Mouse (Mus musculus): ENCODE results near the gene Rps6kb1. TPM values are rescaled to one million over a fixed set of nuclear protein-coding genes. Genes with fewer than 3 reads are reported as not detected.

The Rps6kb1 gene
- polyA plus RNA-seq, 1 experiment from 2014 or later: 66.4 TPM

GRCm38 (mm10) chr11:86457545-86457944 lies 87.1 kb downstream of the Rps6kb1 start:
- WGBS: 87% methylated on average over 6 of the region's 6 CpGs
- Histone ChIP-seq H3K9ac (ENCODE audit: low read length) (no peak overlapping the region), H3K36me3 (ENCODE audit: control insufficient read depth, insufficient read depth, low read length) (no peaks in the 10 kb centered on the region), H3K9me3 (ENCODE audit: control insufficient read depth, low read length) (no peaks in the 10 kb centered on the region), H3K27ac (ENCODE audit: low read depth, low read length) (no peak overlapping the region), H3K27me3 (ENCODE audit: control insufficient read depth, insufficient read depth, low read length) (no peaks in the 10 kb centered on the region), H3K4me1 (replicated peaks; ENCODE audit: control insufficient read depth, insufficient read depth, low read length) (no peaks in the 10 kb centered on the region), H3K4me2 (ENCODE audit: low read depth, low read length, severe bottlenecking) (no peak overlapping the region), H3K4me3 (ENCODE audit: low read depth, low read length) (no peak overlapping the region)
- no peak for ATAC-seq (replicated peaks; ENCODE audit: low FRiP score)
- no peak for DNase-seq (ENCODE audit: low spot score)

DNA sequence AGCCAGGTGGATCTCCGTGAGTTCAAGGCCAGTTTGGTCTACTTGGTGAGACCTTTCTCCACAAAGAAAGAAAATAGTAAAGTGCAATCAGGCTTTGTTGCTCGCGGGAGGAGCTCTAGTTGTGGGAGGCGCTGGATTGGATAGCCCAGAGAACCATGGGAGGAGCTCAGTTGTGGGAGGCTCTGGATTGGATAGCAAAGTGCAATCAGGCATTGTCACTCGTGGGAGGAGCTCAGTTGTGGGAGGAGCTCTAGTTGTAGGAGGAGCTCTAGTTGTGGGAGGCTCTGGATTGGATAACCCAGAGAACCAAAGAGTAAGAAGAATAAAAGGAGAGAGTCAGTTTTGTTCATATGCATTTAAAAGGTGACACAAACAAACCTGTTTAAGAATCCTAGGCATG lies 90.6 kb downstream of the Rps6kb1 start:
- Histone ChIP-seq H3K4me3 (ENCODE audit: low read depth, low read length) (no peak overlapping the region), H3K4me1 (replicated peaks; ENCODE audit: control insufficient read depth, insufficient read depth, low read length) (no peaks in the 10 kb centered on the region), H3K36me3 (ENCODE audit: control insufficient read depth, insufficient read depth, low read length) (no peaks in the 10 kb centered on the region), H3K9me3 (ENCODE audit: control insufficient read depth, low read length) (no peaks in the 10 kb centered on the region), H3K9ac (ENCODE audit: low read length) (no peak overlapping the region), H3K4me2 (ENCODE audit: low read depth, low read length, severe bottlenecking) (no peak overlapping the region), H3K27ac (ENCODE audit: low read depth, low read length) (no peak overlapping the region), H3K27me3 (ENCODE audit: control insufficient read depth, insufficient read depth, low read length) (no peaks in the 10 kb centered on the region)
- DNase-seq (ENCODE audit: low spot score) (no peak), ATAC-seq (replicated peaks; ENCODE audit: low FRiP score) (no peak)
- 91% methylated on average over 5 of the region's 5 CpGs for WGBS

MicroRNAs encoded within 50 kb of the gene (microRNA counts, 519-probe panel; counts per million panel counts)
- 5,199 counts per million, percentile 60 among the panel's probes with 10 or more counts for microRNA mmu-miR-21

Small RNA genes within 50 kb of the gene (microRNA-seq; reads per million reads assigned to microRNA genes)
- 9,078 reads per million, percentile 91 among the genes with 10 or more reads in this experiment for gene Mir21a (ENCODE audit: insufficient number of aligned reads)

Other genes starting within 250 kb of the Rps6kb1 start
- gene Med13, start 187.2 kb downstream of the Rps6kb1 start, polyA plus RNA-seq (2014; fragmentation: Nextera tagmentation; extraction: Ambion mirVana): 15.5 and 16.4 TPM in 2 replicates
- 19.6 and 22.6 TPM in 2 replicates for gene Rnft1, start 60.1 kb downstream of the Rps6kb1 start, polyA plus RNA-seq (2014; fragmentation: Nextera tagmentation; extraction: Ambion mirVana)
- 13.9 TPM in 2 replicates for gene Tubd1, start 186 bp upstream of the Rps6kb1 start, polyA plus RNA-seq (2014; fragmentation: Nextera tagmentation; extraction: Ambion mirVana)
- gene Vmp1, start 139.0 kb upstream of the Rps6kb1 start, polyA plus RNA-seq (2014; fragmentation: Nextera tagmentation; extraction: Ambion mirVana): 82.6 and 89.4 TPM in 2 replicates
- gene Ptrh2, start 139.2 kb upstream of the Rps6kb1 start, polyA plus RNA-seq (2014; fragmentation: Nextera tagmentation; extraction: Ambion mirVana): 43.2 and 44.8 TPM in 2 replicates
- gene Cltc, start 212.8 kb upstream of the Rps6kb1 start, polyA plus RNA-seq (2014; fragmentation: Nextera tagmentation; extraction: Ambion mirVana): 170 and 176 TPM in 2 replicates

Measured in forebrain, embryonic 11.5 days (tissue).